Mouse (Mus musculus) forebrain, embryonic 10.5 days (tissue): Measurements from ENCODE around the gene Tulp4. TPM values are rescaled to one million over a fixed set of nuclear protein-coding genes. Genes with fewer than 3 reads are reported as not detected.
"Not testable (repeated sequence)": the region's sequence is repeated elsewhere in the genome, so short reads cannot be mapped to it uniquely, and the experiment has no call there.

Experiments
- DNase-seq: peaks from one replicate; pipeline ENCODE4 v3.0.0-alpha.2; 2017; ENCODE audit warnings: low spot score; ENCODE audit errors: extremely low spot score
- H3K27ac ChIP-seq: fragments of 300-500 bp; sonication (generic); 2 replicates; pipeline ENCODE4 v1.5.1; 2016; ENCODE audit warnings: mild to moderate bottlenecking
- H3K27me3 ChIP-seq: fragments of 300-500 bp; sonication (generic); 2 replicates; pipeline ENCODE4 v1.6.1; 2016; ENCODE audit warnings: mild to moderate bottlenecking; ENCODE audit not compliant: poor library complexity, severe bottlenecking
- H3K36me3 ChIP-seq: fragments of 300-500 bp; sonication (generic); replicated peaks from 2 replicates; pipeline ENCODE4 v1.6.1; 2016; ENCODE audit warnings: mild to moderate bottlenecking, moderate library complexity
- H3K4me1 ChIP-seq: fragments of 300-500 bp; sonication (generic); 2 replicates; pipeline ENCODE4 v1.6.1; 2016
- H3K4me3 ChIP-seq: fragments of 300-500 bp; sonication (generic); 2 replicates; pipeline ENCODE4 v1.5.1; 2016; ENCODE audit warnings: mild to moderate bottlenecking, moderate library complexity
- H3K9me3 ChIP-seq: fragments of 300-500 bp; sonication (generic); 2 replicates; pipeline ENCODE4 v1.6.1; 2016; ENCODE audit warnings: mild to moderate bottlenecking, moderate library complexity
- WGBS: fragments of 180-500 bp; shearing (Covaris S2); methylation state at CpG from one replicate; pipeline ENCODE4 v1.1.7; 2016; 5-methylcytosine and 5-hydroxymethylcytosine counted together
- polyA plus RNA-seq: library from polyadenylated mRNA; unstranded; fragments of >200 nt; fragmentation: Nextera tagmentation; extraction: Ambion mirVana; gene quantifications from 2 replicates; pipeline ENCODE4 v1.2.1, GENCODE M21; 2016

Tulp4 gene
- polyA plus RNA-seq, 1 experiment from 2014 or later, result 136 TPM

DNA sequence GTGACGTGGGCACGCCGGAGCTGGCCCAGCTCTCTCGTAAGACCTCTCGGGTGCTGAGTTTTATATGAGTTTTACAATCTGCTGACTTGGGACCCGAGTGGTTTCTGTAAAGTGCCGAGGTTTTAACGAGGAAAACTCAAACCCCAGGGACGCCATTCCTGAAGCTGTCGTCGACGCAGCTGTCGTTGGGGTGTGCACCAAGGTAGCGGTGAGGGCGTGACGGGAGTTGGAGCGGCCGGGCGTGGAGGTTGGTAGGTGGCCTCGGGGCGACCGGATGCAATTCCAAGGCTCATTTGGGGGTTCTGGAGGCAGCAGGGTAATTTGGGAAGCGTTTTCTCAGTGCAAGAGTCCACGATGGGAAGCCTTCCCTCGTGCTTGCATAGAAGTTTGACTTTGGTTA lies 164.6 kb downstream of the Tulp4 start:
- not testable (repeated sequence) for H3K27me3 ChIP-seq, H3K36me3 ChIP-seq, H3K9me3 ChIP-seq, H3K4me1 ChIP-seq
- peak overlapping the region; percentile 80 for H3K27ac ChIP-seq
- peak; percentile 20 for DNase-seq
- under 1% methylated on average over 25 of the region's 25 CpGs for WGBS
- H3K4me3 ChIP-seq, result peak overlapping the region; percentile 55

DNA sequence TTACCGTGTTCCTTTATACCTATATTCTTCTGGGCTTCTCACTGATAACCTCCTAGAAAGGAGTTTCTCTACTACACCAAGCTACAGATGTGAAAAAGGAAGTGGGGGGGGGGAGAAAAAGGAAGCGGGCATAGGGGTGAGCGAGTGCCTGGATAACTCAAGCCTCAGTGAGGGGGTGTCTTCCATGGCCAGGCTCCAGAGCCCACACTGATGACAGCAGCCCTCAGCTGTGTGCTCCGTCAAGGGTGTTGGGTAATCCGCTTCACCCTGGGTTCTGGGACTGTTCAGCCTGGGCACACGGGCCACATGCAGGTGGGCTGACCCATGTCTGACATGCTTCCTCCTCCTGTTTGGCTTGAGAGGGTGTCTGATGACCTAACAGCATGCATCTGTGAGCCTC lies 165.7 kb downstream of the Tulp4 start:
- DNase-seq, H3K27ac ChIP-seq, H3K4me1 ChIP-seq, H3K9me3 ChIP-seq, H3K36me3 ChIP-seq, H3K4me3 ChIP-seq, H3K27me3 ChIP-seq: not testable (repeated sequence)
- 95% methylated on average over 6 of the region's 6 CpGs for WGBS

DNA sequence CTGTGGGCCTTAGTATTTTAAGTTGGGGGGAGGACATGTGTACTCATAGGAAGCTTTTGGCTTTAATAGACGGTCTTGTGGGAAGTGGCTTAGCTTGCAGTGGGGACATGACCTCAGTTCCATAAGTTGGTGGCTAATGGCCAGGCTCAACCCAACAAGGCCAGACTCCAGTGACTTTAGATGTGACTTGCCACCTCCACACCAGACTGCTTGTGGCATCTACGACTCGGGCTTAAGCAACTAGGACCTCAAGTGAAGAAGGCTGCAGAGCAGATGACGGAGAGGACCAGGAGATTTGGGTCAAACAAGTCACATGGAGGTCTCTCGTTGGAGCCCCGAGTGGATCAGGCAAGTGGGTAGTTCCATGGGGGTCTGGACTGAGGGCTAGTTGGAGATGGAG lies 168.5 kb downstream of the Tulp4 start:
- H3K9me3 ChIP-seq, H3K27me3 ChIP-seq, DNase-seq, H3K4me3 ChIP-seq, H3K36me3 ChIP-seq, H3K27ac ChIP-seq, H3K4me1 ChIP-seq: not testable (repeated sequence)
- WGBS, result 92% methylated on average over 4 of the region's 6 CpGs

DNA sequence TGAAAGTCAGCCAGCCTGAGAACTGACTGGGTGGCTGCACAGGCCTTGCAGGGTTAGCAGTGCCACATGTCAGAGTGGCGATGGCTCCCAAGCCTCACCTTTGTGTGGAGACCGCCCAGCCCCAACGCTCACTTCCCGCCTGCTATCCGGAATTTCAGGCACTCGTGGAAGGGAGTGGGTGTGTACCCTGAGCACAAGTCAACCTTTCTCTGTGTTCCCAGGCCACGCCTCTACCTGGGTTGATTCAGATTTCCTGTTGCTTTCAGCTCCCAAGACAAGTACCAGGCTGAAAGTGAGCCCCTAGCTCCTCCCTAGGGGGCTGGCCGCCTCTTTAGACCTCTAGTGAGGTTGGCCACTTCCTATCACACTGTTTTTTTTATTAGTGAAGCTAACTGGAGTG lies 173.0 kb downstream of the Tulp4 start:
- DNase-seq, H3K4me3 ChIP-seq, H3K9me3 ChIP-seq, H3K27me3 ChIP-seq, H3K27ac ChIP-seq, H3K4me1 ChIP-seq, H3K36me3 ChIP-seq: not testable (repeated sequence)
- WGBS, result 76% methylated on average over 8 of the region's 8 CpGs

DNA sequence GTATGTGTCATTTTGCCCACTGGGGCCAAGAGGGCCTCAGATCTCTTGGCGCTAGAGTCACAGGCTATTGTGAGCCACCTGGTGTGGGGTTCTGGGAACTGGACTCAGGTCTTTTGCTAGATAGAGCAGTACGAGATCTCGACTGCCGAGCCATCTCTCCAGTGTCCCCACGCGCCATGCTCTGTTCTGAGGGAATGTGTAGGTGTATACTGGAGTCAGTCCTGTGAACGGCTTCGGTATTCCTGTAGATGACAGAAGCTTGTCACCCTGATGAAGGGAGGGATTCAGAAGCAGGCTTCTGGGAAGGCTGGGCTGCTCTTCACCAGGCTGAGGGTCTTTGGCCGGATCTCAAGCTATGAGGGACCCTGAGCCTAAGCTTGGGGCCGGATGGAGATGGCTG lies 173.5 kb downstream of the Tulp4 start:
- WGBS, result 84% methylated on average over 10 of the region's 10 CpGs
- H3K27me3 ChIP-seq, H3K27ac ChIP-seq, H3K36me3 ChIP-seq, H3K9me3 ChIP-seq, DNase-seq, H3K4me1 ChIP-seq, H3K4me3 ChIP-seq: not testable (repeated sequence)

DNA sequence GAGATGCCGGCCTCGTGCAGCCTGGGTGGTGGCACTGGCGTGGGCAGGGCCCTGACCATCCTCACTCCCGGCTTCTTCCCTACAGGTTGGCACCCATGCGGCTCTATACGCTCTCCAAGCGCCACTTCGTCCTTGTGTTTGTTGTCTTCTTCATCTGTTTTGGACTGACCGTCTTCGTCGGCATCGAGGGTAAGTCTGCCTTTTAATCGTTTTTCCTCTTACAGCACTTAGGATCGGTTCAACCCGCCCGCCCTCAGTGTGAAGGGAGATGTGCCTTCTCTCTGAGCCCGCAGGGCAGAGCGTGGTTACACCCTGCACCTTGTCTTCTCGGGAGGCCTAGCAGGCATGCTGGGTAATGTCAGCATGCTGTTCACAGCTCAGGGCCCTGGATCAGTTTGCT lies 174.3 kb downstream of the Tulp4 start:
- H3K27ac ChIP-seq, H3K36me3 ChIP-seq, DNase-seq, H3K4me3 ChIP-seq, H3K9me3 ChIP-seq, H3K27me3 ChIP-seq, H3K4me1 ChIP-seq: not testable (repeated sequence)
- WGBS, result 96% methylated on average over 19 of the region's 19 CpGs

DNA sequence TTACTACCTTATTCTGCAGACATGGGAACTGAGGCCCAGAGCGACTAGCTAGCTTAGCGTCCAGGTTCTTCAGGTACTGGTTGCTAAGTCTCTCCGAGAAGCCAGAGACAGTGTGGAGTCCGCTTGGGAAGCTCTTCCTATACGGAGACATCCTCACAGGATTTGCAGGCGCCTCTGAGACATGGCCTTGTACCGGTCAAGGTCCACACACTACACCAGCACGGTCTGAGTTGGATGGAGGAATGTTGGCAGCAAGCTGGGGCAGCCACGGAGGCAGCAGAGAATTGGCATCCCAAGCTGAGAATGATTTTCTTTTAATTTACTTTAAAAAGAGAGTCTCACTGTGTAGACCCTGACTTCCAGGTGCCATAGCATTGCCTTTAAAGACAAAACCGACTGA lies 176.9 kb downstream of the Tulp4 start:
- not testable (repeated sequence) for H3K4me1 ChIP-seq, H3K9me3 ChIP-seq, DNase-seq, H3K27me3 ChIP-seq, H3K4me3 ChIP-seq, H3K36me3 ChIP-seq, H3K27ac ChIP-seq
- WGBS, result 96% methylated on average over 8 of the region's 10 CpGs

DNA sequence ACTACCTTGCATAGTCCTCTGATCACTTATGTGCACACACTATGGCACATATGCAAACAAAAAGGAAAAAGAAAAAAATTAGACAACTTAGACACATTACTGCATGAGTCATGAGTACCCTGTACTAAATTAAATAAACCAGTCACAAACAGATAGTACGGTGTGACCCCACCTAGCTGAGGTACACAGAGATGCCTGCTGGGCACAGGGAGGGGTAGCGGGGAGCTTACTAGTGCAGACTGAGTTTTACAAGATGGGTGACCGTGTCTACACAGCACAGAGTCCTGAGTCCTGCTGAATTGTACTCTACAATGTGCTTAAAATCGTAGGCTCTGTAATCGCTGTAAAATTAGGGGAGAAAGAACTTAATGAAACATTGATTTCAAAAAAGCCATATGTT lies 179.9 kb downstream of the Tulp4 start:
- not testable (repeated sequence) for H3K27me3 ChIP-seq, H3K9me3 ChIP-seq, DNase-seq, H3K4me3 ChIP-seq, H3K36me3 ChIP-seq, H3K4me1 ChIP-seq, H3K27ac ChIP-seq
- 97% methylated on average over 5 of the region's 5 CpGs for WGBS

DNA sequence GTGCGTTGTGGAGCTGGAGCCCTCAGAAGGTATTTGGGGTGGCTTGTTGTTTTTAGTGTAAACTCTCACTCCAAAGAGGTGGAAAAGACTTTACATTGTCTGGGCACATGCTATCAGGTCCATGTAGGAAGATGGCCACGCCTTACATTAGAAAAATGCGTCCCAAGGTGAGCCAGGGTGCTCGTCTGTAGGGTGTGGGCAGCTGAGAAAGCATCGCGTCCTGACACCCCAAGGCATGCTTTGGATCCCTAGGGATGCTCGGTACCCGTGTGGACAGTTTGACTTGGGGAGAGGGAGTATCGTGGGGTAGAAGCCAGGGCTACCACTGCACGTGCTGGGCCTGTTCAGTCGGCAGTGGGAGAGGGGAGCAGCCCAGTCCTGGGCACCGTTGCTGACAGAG lies 182.8 kb downstream of the Tulp4 start:
- not testable (repeated sequence) for H3K36me3 ChIP-seq, H3K27ac ChIP-seq, H3K4me3 ChIP-seq, DNase-seq, H3K4me1 ChIP-seq, H3K27me3 ChIP-seq, H3K9me3 ChIP-seq
- 92% methylated on average over 12 of the region's 12 CpGs for WGBS

DNA sequence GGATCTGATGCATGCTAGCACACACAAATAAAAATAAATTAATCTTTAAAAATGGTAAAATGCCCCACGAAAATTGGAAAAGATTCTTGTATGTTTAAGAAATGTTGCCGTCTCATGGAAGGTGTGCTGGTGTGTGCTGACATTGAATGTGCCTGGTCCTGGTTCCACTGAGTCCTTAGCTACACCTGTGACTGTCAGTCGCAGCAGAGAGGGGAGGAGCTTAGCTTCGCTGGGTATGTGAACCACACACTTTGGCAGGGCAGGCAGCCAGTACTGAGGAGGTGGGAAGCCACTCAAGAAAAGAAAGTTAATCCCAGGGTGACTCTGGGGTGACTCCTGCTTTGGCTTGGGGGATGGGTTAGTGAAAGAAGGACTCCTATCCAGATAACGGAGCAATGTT lies 187.6 kb downstream of the Tulp4 start:
- H3K4me1 ChIP-seq, H3K9me3 ChIP-seq, H3K27ac ChIP-seq, H3K36me3 ChIP-seq, H3K27me3 ChIP-seq, H3K4me3 ChIP-seq, DNase-seq: not testable (repeated sequence)
- WGBS, result no CpG with 5 or more reads among the region's 5 CpGs

DNA sequence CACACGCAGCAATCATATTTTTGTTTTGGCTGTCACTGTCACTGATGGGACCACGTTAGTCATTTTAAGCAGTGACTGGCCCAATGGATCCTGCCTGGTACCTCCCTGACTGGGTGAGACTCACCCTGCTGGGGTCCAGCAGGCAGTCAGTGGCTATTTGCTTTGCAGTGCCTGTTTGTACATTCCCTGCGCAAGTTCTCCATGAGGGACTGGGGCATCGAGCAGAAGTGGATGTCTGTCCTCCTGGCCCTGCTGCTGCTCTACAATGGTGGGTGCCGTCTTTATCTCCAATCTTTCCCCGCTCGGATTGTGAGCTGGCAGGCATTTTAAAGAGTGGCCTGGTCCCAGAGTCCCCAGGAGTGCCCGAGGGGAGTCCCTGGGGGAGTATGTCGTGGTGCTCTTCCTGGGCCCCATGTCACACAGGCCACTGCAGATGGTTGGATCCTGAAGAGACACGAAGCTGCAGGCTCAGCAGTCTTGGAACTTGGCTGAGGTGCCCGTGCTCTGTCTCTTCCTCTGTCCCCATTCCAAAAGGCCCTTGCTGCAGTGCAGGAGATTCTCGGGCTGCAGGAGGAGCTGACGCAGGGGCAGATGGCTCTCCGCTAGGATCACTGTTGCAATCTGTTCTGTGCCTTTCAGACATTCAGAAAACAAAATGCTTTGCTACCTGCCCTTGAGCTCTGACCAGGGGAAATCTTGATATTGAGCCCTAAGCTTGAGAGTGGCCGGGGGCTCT lies 191.0 kb downstream of the Tulp4 start:
- not testable (repeated sequence) for DNase-seq
- WGBS, result 92% methylated on average over 9 of the region's 15 CpGs

DNA sequence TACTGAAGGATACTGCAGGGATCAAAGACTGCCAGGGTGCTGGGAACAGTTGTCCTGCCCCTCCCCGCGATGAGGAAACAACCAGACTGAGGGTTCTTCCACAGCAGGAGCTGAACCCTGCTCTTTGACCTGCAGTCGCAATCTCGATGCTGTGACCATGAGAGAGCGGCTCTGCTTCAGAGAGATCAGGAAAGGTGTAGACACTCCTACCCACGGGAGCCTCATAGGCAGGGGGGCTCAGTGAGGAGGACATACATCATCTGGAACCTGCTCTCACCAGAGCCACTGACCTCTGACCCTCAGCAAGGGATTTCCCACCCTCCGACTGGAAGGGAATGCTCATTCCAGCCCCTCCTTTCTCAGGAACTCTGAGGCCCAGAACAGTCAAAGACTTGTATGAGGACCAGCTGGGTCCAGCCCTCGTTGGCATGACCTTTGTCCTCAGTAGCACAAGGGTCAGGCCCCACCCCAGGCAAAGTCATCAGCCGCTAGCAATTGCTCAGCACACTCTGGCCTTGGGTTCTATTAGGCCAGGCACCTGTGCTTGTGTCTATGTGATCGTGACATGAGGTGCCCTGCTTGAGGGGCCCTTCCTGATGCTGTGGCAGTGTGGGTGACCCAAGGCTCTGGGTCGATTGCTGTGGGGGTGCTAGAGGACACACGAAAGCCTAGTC lies 194.1 kb downstream of the Tulp4 start:
- WGBS, result 76% methylated on average over 9 of the region's 12 CpGs
- H3K4me3 ChIP-seq, H3K27me3 ChIP-seq: not testable (repeated sequence)

More for the DNA sequence above, 191.0 kb downstream of the Tulp4 start:
- H3K4me1 ChIP-seq, H3K27ac ChIP-seq, H3K4me3 ChIP-seq, H3K36me3 ChIP-seq, H3K9me3 ChIP-seq, H3K27me3 ChIP-seq: not testable (repeated sequence)

More for the DNA sequence above, 194.1 kb downstream of the Tulp4 start:
- not testable (repeated sequence) for H3K9me3 ChIP-seq, DNase-seq, H3K27ac ChIP-seq, H3K36me3 ChIP-seq, H3K4me1 ChIP-seq
